Comparison of ENCODE assay signal across 20 mouse cellular contexts in the genomic region with DNA sequence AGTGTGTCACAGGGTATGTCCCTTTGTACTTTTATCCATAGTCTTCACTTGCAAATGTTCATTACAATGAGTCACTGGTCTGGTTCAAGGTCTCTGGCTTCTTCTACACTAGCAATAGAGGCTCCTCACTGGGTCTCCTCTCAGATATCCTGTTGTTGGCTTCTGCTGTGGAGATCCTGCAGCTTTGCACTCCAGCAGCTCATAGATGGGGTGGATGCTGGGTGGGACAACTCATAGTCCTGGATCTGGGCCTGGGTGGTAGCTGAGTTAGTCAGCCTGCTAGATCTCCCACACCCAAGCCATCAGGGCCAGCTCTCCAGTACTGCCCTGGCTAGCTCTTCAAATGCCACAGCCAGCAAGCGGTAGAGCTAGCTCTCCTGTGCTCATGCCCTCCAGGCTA. TPM values are rescaled to one million over a fixed set of nuclear protein-coding genes. Genes with fewer than 3 reads are reported as not detected.
DNase-seq lines count a peak whose midpoint lies in the region; TF ChIP-seq lines count a peak whose summit lies in the region.
"Had no signal": no experiment of that assay in that cellular context is flagged by ENCODE, and none has a peak within 500 bp of the region (broad histone marks: within the 10 kb centered on the region; RNA-seq: fewer than 3 reads in every experiment).

No protein-coding gene starts in this region.

- DNase-seq in gastrocnemius, adult 2 months, result peak; percentile 36
- no peak for DNase-seq in gastrocnemius, postnatal 10 days
- DNase-seq in urinary bladder, postnatal 14 days (ENCODE audit: low spot score), result peak; percentile 33
- DNase-seq in urinary bladder, adult 2 months (ENCODE audit: low spot score), result no peak
- DNase-seq in adrenal gland, postnatal 36 days, result peak; percentile 43 to 57
- DNase-seq in skeletal muscle tissue, adult 2 months (ENCODE audit: low read depth, low spot score), result peak; percentile 16
- no peak for DNase-seq in frontal cortex, adult 2 months (ENCODE audit: extremely low spot score in 1 of 2, low spot score in 1 of 2)
- no peak for DNase-seq in left cerebral cortex, postnatal 25 days (ENCODE audit: low spot score in 2 of 2)
- DNase-seq: cerebellum, adult 8-10 months; heart, postnatal 36 days; kidney, adult 8-10 months; kidney, postnatal 25 days; retina, postnatal 1 day; thymus, postnatal 36 days had no signal

- no peak for TF ChIP-seq CTCF in gastrocnemius, adult 2 months (IDR thresholded peaks at IDR 0.05)

- H3K27ac ChIP-seq in gastrocnemius, adult 2 months, result no peak overlapping the region
- H3K27ac ChIP-seq: embryonic facial prominence, embryonic 10.5 days; forebrain, embryonic 12.5 days; heart, embryonic 13.5 days; hindbrain, embryonic 14.5 days; liver, embryonic 12.5 days; lung, embryonic 15.5 days had no signal

- intact Hi-C loops in gastrocnemius, adult 2 months (cut with DNase I), result no loop called here
- intact Hi-C loops in left cerebral cortex, postnatal 25 days (cut with DNase I), result no loop called here

- H3K4me3 ChIP-seq in gastrocnemius, adult 2 months, result no peak overlapping the region
- H3K4me3 ChIP-seq: embryonic facial prominence, embryonic 10.5 days; forebrain, embryonic 12.5 days; heart, embryonic 13.5 days; liver, embryonic 12.5 days; lung, embryonic 15.5 days had no signal

RNA-seq across cellular contexts. Expression of gene Fam126a, which starts 48.4 kb away (rescaled TPM):
- 1 to 10 TPM; 4.7 to 9.0 TPM for total RNA-seq in gastrocnemius, adult 2 months (2021)
- 10 to 100 TPM; 15.9 to 20.0 TPM for total RNA-seq in gastrocnemius, postnatal 10 days (2021)
- 16.7 and 17.6 TPM in 2 replicates for polyA plus RNA-seq in urinary bladder, adult 2 months (2012; rRNA removed)
- 100 to 1,000 TPM in 1 of 2 experiments, 10 to 100 TPM in 1; 84.2 to 108 TPM for total RNA-seq in adrenal gland, postnatal 36 days (2021)
- 20.8 and 21.9 TPM in 2 replicates for polyA plus RNA-seq in frontal cortex, adult 2 months (2012; rRNA removed)
- 10 to 100 TPM; 16.4 to 17.6 TPM for total RNA-seq in left cerebral cortex, postnatal 25 days (2021)

Comparison
In these comparisons a context has a peak if more than half of its experiments do, and no peak if none do; other contexts are left out.
1. DNase-seq: peak in gastrocnemius, adult 2 months (single experiment), urinary bladder, postnatal 14 days (single experiment), adrenal gland, postnatal 36 days (2 of 2) and skeletal muscle tissue, adult 2 months (single experiment); none in gastrocnemius, postnatal 10 days (single experiment), urinary bladder, adult 2 months (single experiment), frontal cortex, adult 2 months (0 of 2) and left cerebral cortex, postnatal 25 days (0 of 2).
2. RNA of gene Fam126a, which starts 48.4 kb away (total RNA-seq): 84.2 to 108 TPM in adrenal gland, postnatal 36 days; 15.9 to 20.0 TPM in gastrocnemius, postnatal 10 days, 16.4 to 17.6 TPM in left cerebral cortex, postnatal 25 days and 4.7 to 9.0 TPM in gastrocnemius, adult 2 months; every median in the first group is over 4 times any median in the second.